Mouse (Mus musculus) embryonic facial prominence, embryonic 10.5 days (tissue): ENCODE measurements around the gene Tnfrsf14. TPM values are rescaled to one million over a fixed set of nuclear protein-coding genes. Genes with fewer than 3 reads are reported as not detected.
A peak's percentile ranks its signal among the peaks of the same experiment; 100 is the strongest.

Experiments used
- DNase-seq: peaks from one replicate; pipeline ENCODE4 v3.0.0-alpha.2; 2017; ENCODE audit warnings: low spot score
- H3K27ac ChIP-seq: fragments of 300-500 bp; sonication (generic); replicated peaks from 2 replicates; pipeline ENCODE4 v1.5.1; 2016; ENCODE audit warnings: mild to moderate bottlenecking
- H3K27me3 ChIP-seq: fragments of 300-500 bp; sonication (generic); replicated peaks from 2 replicates; pipeline ENCODE4 v1.6.1; 2016; ENCODE audit warnings: low read depth, mild to moderate bottlenecking; ENCODE audit not compliant: poor library complexity, severe bottlenecking
- H3K36me3 ChIP-seq: fragments of 300-500 bp; sonication (generic); replicated peaks from 2 replicates; pipeline ENCODE4 v1.6.1; 2016; ENCODE audit warnings: mild to moderate bottlenecking, moderate library complexity
- H3K4me1 ChIP-seq: fragments of 300-500 bp; sonication (generic); 2 replicates; pipeline ENCODE4 v1.6.1; 2016
- H3K4me3 ChIP-seq: fragments of 300-500 bp; sonication (generic); 2 replicates; pipeline ENCODE4 v1.5.1; 2016; ENCODE audit warnings: mild to moderate bottlenecking, moderate library complexity
- H3K9me3 ChIP-seq: fragments of 300-500 bp; sonication (generic); 2 replicates; pipeline ENCODE4 v1.6.1; 2016; ENCODE audit warnings: mild to moderate bottlenecking
- WGBS: fragments of 180-500 bp; shearing (Covaris S2); methylation state at CpG from one replicate; pipeline ENCODE4 v1.1.7; 2016; 5-methylcytosine and 5-hydroxymethylcytosine counted together
- polyA plus RNA-seq: library from polyadenylated mRNA; unstranded; fragments of >200 nt; fragmentation: Nextera tagmentation; extraction: Ambion mirVana; gene quantifications from 2 replicates; pipeline ENCODE4 v1.2.1, GENCODE M21; 2016

Gene Tnfrsf14
- 0.45 and 1.4 TPM in 2 replicates for polyA plus RNA-seq

GRCm38 (mm10) chr4:154928395-154929087 is at the start of gene Tnfrsf14:
Tnfrsf14 (minus strand) TSS chr4:154928563.
- Histone ChIP-seq H3K36me3 (no peaks in the 10 kb centered on the region), H3K4me3 (peak within 1 kb of the TSS; percentile 39), H3K9me3 (no peaks in the 10 kb centered on the region), H3K27me3 (no peaks in the 10 kb centered on the region), H3K4me1 (peaks cover 32% of the 10 kb centered on the region), H3K27ac (peak within 1 kb of the TSS; percentile 85)
- no peak for DNase-seq
- WGBS = 48% methylated on average over 12 of the region's 12 CpGs

GRCm38 (mm10) chr4:154974163-154974611 is 45.8 kb upstream of the Tnfrsf14 start:
- WGBS = 86% methylated on average over 11 of the region's 11 CpGs
- peaks cover 100% of the 10 kb centered on the region for H3K36me3 ChIP-seq

DNA sequence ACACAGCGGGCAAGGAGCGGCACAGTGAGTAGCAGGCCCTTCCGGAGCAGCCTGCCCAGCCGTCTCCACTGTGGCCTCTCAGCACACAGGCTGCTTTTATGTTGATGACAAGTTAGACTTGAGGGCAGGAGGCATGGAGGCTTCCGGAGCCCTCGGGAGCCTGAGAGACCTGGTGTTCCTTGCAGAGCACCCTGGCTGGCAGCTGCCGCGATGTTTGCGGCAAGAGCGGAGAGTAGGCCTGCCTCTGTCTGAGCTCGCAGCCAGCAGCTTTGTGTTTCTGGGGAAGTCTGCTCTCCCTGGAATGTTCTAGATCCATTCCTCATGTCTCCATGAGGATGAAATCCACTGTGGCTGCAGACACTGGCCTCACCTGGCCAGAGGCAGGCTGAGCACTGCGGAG is 44.2 kb upstream of the Tnfrsf14 start:
- peaks cover 98% of the 10 kb centered on the region for H3K36me3 ChIP-seq
- no peaks in the 10 kb centered on the region for H3K27me3 ChIP-seq
- no peaks in the 10 kb centered on the region for H3K9me3 ChIP-seq
- H3K4me3 ChIP-seq = no peak overlapping the region
- WGBS = 96% methylated on average over 12 of the region's 12 CpGs
- H3K4me1 ChIP-seq = peaks cover under 1% of the 10 kb centered on the region; the same call in 1 of the 2 replicates
- DNase-seq = no peak
- H3K27ac ChIP-seq = no peak overlapping the region

More at GRCm38 (mm10) chr4:154974163-154974611, 45.8 kb upstream of the Tnfrsf14 start:
- Histone ChIP-seq H3K27ac (no peak overlapping the region), H3K4me3 (no peak overlapping the region), H3K4me1 (no peaks in the 10 kb centered on the region), H3K9me3 (no peaks in the 10 kb centered on the region), H3K27me3 (no peaks in the 10 kb centered on the region)
- no peak for DNase-seq

DNA sequence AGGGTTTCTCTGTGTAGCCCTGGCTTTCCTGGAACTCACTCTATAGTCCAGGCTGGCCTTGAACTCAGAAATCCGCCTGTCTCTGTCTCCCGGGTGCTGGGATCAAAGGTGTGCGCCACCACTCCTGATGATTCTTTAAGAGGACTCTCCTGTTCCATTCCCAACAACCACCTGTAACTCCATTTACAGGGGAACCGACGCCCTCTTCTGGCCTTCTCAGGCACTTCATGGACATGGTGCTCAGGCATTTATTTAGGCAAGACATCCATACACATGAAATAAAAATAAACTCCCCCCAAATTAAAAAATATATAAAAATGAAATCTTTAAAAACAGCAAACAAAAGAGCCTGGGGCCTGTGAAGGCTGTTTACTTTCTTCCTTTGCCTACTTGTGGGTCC is 38.8 kb upstream of the Tnfrsf14 start:
- WGBS = 56% methylated on average over 5 of the region's 5 CpGs
- Histone ChIP-seq H3K9me3 (no peaks in the 10 kb centered on the region), H3K36me3 (peaks cover 65% of the 10 kb centered on the region), H3K27me3 (peaks cover 18% of the 10 kb centered on the region), H3K4me3 (no peak overlapping the region), H3K27ac (no peak overlapping the region), H3K4me1 (peaks cover 45% of the 10 kb centered on the region)
- no peak for DNase-seq

- peaks cover 31% of the 10 kb centered on the region for H3K27me3 ChIP-seq
- DNase-seq = no peak
- H3K36me3 ChIP-seq = peaks cover 60% of the 10 kb centered on the region
- H3K9me3 ChIP-seq = no peaks in the 10 kb centered on the region
- 82% methylated on average over 3 of the region's 3 CpGs for WGBS
- H3K27ac ChIP-seq = no peak overlapping the region
- H3K4me3 ChIP-seq = peak overlapping the region; percentile 91
- H3K4me1 ChIP-seq = peaks cover 58% of the 10 kb centered on the region
These were observed 37.5 kb upstream of the Tnfrsf14 start for GRCm38 (mm10) chr4:154965856-154966255.

DNA sequence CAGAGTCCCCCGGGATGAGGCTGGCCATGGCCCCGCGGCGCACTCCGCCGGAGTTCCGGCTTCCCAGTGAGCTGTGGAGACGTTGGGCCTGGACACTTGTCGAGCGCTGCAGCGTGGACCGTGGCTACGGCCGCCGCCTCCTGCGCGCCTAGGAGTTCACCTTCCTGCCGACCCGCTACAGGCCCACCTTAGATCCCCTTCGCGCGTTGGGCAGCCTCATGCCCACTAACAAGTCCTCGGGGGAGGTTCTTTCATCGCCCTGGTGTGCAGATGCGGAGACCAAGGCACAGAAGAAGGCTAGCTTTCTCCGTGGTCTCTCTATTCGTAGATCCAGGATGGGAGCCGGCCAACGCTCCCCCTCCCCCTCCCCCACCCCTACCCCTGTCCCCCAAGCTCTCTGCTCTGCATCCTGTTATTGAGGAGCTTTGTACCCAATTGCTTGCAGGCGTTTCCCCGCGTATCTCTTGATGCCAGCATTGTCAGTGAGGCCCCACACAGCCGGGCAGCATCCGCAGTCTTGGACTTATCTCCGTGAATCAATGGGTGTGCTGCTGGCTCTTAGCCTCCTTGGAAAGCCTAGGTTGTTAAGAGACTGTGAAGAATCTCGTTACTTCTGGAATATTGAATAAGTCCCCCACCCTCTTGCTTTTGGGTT is 36.3 kb upstream of the Tnfrsf14 start:
- H3K4me1 ChIP-seq = peaks cover 70% of the 10 kb centered on the region
- peaks cover 49% of the 10 kb centered on the region for H3K36me3 ChIP-seq
- H3K9me3 ChIP-seq = no peaks in the 10 kb centered on the region
- DNase-seq = no peak
- 1% methylated on average over 36 of the region's 36 CpGs for WGBS
- H3K27ac ChIP-seq = peak overlapping the region; percentile 98
- H3K27me3 ChIP-seq = peaks cover 42% of the 10 kb centered on the region
- H3K4me3 ChIP-seq = peak overlapping the region; percentile 91

DNA sequence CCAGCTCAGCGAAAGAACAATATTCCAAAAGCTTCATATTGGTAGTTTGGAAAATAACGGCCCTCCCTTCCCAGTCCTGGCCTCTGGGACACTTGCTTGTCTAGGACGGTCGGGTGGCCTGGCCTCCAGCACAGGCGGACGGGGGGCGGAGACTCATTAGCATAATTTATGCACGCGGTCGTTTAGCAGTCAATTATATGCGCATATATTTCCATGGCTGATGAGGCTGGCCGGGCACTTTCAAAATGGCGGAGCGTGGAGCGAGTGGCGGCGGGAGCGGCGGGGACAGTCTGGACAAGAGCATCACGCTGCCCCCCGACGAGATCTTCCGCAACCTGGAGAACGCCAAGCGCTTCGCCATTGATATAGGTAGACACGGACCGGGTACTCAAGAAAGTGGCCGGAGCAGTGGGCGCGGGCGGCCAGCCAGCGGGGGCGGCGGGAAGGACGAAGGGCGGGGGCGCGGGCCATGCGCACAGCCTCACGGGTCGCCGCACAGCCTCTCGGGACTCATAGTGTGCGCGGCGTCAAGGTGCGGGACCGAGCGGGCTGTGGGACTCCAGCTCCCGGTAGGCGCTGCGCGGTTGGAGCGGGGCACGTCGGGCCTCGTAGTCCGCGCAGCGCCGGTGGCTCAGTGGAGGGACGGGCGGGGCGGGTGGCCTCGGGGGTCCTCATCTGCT is 35.7 kb upstream of the Tnfrsf14 start, which contains the start of gene Pank4:
TSS of gene Pank4 (plus strand) at position 223 of the 680 bp plus-strand sequence.
- H3K4me1 ChIP-seq = peaks cover 76% of the 10 kb centered on the region
- H3K27ac ChIP-seq = peak within 1 kb of the TSS; percentile 98
- WGBS = under 1% methylated on average over 66 of the region's 66 CpGs
- peak within 1 kb of the TSS; percentile 91 for H3K4me3 ChIP-seq
- H3K9me3 ChIP-seq = no peaks in the 10 kb centered on the region
- H3K36me3 ChIP-seq = peaks cover 42% of the 10 kb centered on the region
- H3K27me3 ChIP-seq = peaks cover 49% of the 10 kb centered on the region
- peak; percentile 92 for DNase-seq

DNA sequence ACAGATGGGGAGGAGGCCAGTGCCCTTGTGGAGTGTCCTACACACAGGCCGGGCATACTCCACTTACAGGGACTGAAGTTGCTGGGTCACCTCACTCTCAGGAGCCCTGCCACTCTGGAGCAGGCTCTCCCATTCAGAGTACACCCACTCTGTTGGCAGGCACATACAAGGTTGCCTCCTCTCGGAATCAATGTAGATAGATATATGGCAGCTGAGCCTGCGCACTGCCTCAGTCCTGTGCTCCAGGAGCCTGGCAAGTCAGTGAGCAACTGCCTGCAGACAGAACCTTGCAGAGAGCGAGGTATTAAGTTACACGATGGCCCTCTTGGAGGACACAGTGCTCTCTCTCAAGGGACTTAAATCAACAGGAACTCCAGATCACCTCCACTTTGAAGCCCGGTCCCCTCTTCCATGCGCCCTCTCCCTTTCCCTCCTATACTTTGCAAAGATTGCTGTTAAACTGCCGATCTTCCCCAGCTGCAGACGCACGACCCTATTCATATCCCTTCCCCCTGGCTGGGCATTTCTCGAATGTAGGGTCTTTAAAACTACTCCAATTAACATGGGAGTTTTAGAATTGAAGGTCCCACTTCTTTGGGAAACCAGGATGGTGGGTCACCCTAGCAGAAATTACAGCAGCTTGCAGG is 35.0 kb upstream of the Tnfrsf14 start:
- Histone ChIP-seq H3K9me3 (no peaks in the 10 kb centered on the region), H3K27me3 (peaks cover 56% of the 10 kb centered on the region), H3K4me3 (peak overlapping the region; percentile 91), H3K4me1 (peaks cover 84% of the 10 kb centered on the region), H3K27ac (peak overlapping the region; percentile 98), H3K36me3 (peaks cover 36% of the 10 kb centered on the region)
- no peak for DNase-seq
- WGBS = 30% methylated on average over 11 of the region's 11 CpGs

GRCm38 (mm10) chr4:154962683-154963082 is 34.3 kb upstream of the Tnfrsf14 start:
- no peaks in the 10 kb centered on the region for H3K9me3 ChIP-seq
- WGBS = 73% methylated on average over 7 of the region's 7 CpGs
- H3K4me3 ChIP-seq = peak overlapping the region; percentile 91
- no peak for DNase-seq
- peak overlapping the region; percentile 98 for H3K27ac ChIP-seq
- peaks cover 90% of the 10 kb centered on the region for H3K4me1 ChIP-seq
- H3K27me3 ChIP-seq = peaks cover 62% of the 10 kb centered on the region
- peaks cover 30% of the 10 kb centered on the region for H3K36me3 ChIP-seq

DNA sequence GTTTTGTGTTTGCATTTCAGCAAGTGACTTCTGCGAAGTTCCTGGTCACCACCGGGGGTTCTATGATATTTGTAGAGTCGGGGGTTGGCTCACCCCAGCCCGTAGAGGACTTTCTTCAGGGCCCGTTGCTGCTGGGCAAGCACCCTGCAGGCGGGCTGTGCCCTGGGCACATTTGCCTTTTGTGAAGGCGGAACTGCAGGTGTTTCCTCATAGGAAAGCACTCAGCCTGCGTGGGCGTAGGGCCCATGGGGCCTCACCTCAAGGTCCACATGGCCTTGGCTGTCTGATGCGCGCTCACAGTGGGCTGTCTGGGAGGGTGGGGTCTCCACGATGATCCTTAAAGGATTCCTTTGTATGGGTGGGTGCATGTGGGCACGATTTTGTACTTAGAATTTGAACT is 33.5 kb upstream of the Tnfrsf14 start:
- peak overlapping the region; percentile 91 for H3K4me3 ChIP-seq
- H3K4me1 ChIP-seq = peaks cover 95% of the 10 kb centered on the region
- H3K27me3 ChIP-seq = peaks cover 70% of the 10 kb centered on the region
- no peak for DNase-seq
- H3K27ac ChIP-seq = peak overlapping the region; percentile 98
- no peaks in the 10 kb centered on the region for H3K9me3 ChIP-seq
- peaks cover 23% of the 10 kb centered on the region for H3K36me3 ChIP-seq
- WGBS = 15% methylated on average over 13 of the region's 13 CpGs

DNA sequence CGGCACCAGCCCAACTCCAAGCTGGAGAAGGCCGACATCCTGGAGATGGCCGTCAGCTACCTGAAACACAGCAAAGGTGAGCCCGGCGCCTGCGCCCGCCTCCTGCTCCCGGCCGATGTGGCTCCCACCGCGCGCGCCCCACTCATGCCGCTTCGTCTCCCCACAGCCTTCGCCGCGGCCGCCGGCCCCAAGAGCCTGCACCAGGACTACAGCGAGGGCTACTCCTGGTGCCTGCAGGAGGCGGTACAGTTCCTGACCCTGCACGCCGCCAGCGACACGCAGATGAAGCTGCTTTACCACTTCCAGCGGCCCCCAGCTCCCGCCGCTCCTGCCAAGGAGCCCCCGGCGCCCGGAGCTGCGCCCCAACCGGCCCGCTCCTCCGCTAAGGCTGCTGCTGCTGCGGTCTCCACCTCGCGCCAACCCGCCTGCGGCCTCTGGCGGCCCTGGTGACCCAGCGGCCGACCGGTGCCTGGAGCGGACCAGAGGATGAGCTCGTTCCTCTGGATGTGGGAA is 32.9 kb upstream of the Tnfrsf14 start:
- Histone ChIP-seq H3K4me1 (peaks cover 93% of the 10 kb centered on the region), H3K27me3 (peaks cover 76% of the 10 kb centered on the region), H3K36me3 (peaks cover 17% of the 10 kb centered on the region), H3K27ac (peak overlapping the region; percentile 98), H3K4me3 (peak overlapping the region; percentile 91), H3K9me3 (no peaks in the 10 kb centered on the region)
- peak; percentile 71 for DNase-seq
- under 1% methylated on average over 47 of the region's 47 CpGs for WGBS
